Mouse (Mus musculus) T-helper 2 cell (primary cell): ENCODE data around the gene Rcor3.

Experiments used
- in situ Hi-C: fragments of 300-600 bp; cut with MboI, MseI; formaldehyde crosslinking; loops from one replicate; pipeline ENCODE4 v1.15.1; 2025; ENCODE audit warnings: high pct_unique_total_duplicates

Gene Rcor3

DNA sequence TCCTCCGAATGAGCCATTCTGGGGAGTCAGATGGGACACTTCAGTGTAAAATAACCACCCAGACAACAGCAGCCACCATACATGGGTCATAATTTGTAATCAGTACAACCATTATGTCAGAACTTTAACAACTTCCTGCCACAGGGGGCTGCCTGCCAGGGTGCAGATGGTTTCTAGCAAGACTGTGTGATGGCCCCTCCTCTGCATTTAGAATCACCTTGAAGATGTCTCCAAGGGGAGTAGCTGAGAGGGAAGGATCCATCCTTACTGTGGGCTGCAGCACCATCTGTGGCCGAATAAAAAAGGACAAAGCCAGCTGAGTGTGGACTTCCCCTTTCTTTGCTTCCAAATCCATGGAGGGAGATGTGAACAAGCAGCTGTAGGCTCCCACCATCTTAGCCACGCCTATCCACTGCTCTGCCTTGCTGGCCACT lies 67.2 kb downstream of the Rcor3 start:
- in situ Hi-C loops = no loop called here

DNA sequence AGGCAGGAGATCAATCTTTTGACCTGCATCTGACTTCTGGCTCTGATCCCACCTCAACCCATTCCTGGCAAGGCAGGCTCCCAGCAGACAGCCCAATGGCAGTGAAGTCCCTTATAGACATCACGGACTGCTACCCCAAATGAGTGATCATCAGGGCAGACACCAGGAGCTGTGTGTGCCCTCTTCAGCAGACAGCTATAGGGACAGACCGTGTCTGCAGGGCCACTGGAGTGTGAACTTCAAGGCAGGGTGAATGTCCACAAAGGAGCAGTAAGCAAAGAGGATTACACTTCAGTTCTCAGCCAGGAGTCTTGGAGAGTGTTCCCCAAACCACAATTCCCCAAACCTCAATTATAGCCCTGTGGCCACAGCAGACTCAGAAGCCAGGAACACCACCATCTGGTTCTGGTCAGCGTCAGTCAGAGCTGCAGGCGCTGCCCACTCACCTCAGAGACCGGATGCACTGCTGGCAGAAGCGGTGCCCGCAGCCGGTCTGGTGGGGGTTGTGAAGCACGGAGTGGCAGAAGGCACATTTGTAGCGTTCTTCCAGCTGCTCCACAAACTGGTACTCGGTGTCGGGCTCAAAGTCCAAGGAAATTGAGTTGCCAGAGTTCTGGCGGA lies 67.8 kb downstream of the Rcor3 start:
- in situ Hi-C loops = no loop called here

GRCm38 (mm10) chr1:192068188-192068587 lies 69.7 kb downstream of the Rcor3 start:
- in situ Hi-C loops = no loop called here

GRCm38 (mm10) chr1:192066956-192067355 lies 70.9 kb downstream of the Rcor3 start:
- in situ Hi-C loops = no loop called here

- in situ Hi-C loops = no loop called here
Observed at GRCm38 (mm10) chr1:192063209-192063946, 74.5 kb downstream of the Rcor3 start.

DNA sequence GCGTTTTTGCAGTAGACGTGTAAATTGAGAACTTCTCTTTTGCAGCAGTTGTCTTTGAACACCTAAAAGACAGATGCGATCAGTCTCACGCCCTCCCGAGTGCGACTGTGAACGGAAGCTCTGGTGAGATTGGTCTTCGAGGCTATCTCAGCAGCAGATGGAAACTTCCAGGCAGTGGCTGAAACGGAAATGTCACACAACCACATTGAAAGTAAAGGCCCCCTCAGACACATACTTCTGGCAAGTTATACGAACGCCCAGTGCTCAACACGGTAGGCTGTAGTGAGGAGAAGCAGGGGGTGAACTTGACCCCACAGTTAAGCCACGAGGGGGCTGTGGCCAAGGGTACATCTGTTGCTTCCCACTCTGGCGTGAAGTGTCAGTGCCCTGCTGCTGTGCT lies 75.2 kb downstream of the Rcor3 start:
- in situ Hi-C loops = no loop called here

GRCm38 (mm10) chr1:192061666-192062306 lies 76.1 kb downstream of the Rcor3 start:
- in situ Hi-C loops = no loop called here

GRCm38 (mm10) chr1:192058911-192059310 lies 79.0 kb downstream of the Rcor3 start:
- in situ Hi-C loops = no loop called here

DNA sequence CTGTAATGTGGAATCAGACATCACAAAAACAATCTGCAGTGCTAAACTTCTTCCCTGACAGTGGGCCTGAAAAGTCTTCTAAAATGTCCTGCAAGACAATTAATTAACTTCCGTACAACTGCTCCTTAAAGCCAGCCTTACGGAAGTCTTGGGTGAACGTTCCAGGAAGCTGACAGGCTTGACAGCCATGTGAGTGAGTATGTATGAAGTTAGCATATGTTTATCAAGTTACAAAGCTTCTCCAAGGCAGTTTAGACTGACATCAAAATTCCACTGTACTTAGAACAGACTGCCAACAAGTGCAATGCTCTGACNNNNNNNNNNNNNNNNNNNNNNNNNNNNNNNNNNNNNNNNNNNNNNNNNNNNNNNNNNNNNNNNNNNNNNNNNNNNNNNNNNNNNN lies 84.1 kb downstream of the Rcor3 start:
- in situ Hi-C loops = no loop called here

- in situ Hi-C loops = no loop called here
Observed at GRCm38 (mm10) chr1:192052986-192053385, 84.9 kb downstream of the Rcor3 start.

- in situ Hi-C loops = no loop called here
Observed at GRCm38 (mm10) chr1:192052461-192052860, 85.4 kb downstream of the Rcor3 start.
